Mouse (Mus musculus): ENCODE measurements around the gene Tmprss12. TPM values are rescaled to one million over a fixed set of nuclear protein-coding genes. Genes with fewer than 3 reads are reported as not detected.
"Not testable (repeated sequence)": the region's sequence is repeated elsewhere in the genome, so short reads cannot be mapped to it uniquely, and the experiment has no call there.

Gene Tmprss12
- polyA plus RNA-seq, 1 experiment from 2014 or later = not detected

DNA sequence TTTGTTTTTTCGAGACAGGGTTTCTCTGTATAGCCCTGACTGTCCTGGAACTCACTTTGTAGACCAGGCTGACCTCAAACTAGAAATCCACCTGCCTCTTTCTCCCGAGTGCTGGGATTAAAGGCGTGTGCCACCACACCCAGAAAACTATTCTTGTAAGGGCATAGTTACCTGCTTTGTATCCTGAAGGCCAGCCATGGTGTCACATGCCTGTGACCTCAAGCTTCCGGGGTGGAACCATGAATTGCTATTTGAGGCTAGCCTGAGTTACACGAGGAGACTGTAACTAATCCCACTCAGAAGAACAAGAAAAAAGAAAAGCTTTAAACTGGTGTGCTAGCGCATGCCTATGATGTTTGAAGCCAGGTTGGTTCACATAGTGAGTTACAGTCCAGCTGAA lies 24.3 kb upstream of the Tmprss12 start:
- Histone ChIP-seq H3K4me2 (replicated peaks; ENCODE audit: low read depth, low read length) (no peak overlapping the region), H3K27ac (ENCODE audit: low read length) (no peak overlapping the region), H3K27me3 (ENCODE audit: insufficient read depth, low read length) (no peaks in the 10 kb centered on the region), H3K9ac (replicated peaks; ENCODE audit: low read length) (no peak overlapping the region), H3K4me1 (ENCODE audit: insufficient read depth, low read length) (no peaks in the 10 kb centered on the region), H3K36me3 (ENCODE audit: insufficient read depth, low read length) (peaks cover 66% of the 10 kb centered on the region), H3K9me3 (ENCODE audit: low read length) (no peaks in the 10 kb centered on the region), H3K4me3 (ENCODE audit: low read length) (no peak overlapping the region)
- no peak for ATAC-seq (ENCODE audit: low FRiP score, low TSS enrichment)
- 85% methylated on average over 6 of the region's 6 CpGs for WGBS

DNA sequence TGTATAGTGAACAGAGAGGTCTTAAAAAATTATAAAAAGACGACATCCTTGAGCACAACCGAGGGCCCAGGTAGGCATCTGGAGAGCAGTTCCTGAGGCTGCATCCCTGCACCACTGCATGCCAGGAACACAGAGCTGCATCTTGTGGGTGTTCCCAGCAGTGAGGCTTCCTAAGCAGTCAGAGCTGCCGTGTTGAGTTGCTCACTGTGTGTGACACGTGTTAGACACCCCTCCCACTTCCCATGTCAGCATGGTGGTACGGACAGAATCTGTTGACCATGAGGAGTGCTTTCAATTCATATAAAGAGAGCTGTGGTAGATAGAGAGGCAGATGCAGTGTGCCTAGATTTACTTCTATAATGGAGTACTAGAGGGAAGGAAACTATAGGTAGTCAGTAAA lies 23.3 kb upstream of the Tmprss12 start:
- Histone ChIP-seq H3K9ac (replicated peaks; ENCODE audit: low read length) (no peak overlapping the region), H3K36me3 (ENCODE audit: insufficient read depth, low read length) (peaks cover 61% of the 10 kb centered on the region), H3K27ac (ENCODE audit: low read length) (no peak overlapping the region), H3K4me1 (ENCODE audit: insufficient read depth, low read length) (no peaks in the 10 kb centered on the region), H3K9me3 (ENCODE audit: low read length) (no peaks in the 10 kb centered on the region), H3K27me3 (ENCODE audit: insufficient read depth, low read length) (no peaks in the 10 kb centered on the region), H3K4me2 (replicated peaks; ENCODE audit: low read depth, low read length) (no peak overlapping the region), H3K4me3 (ENCODE audit: low read length) (no peak overlapping the region)
- 90% methylated on average over 5 of the region's 5 CpGs for WGBS
- ATAC-seq (ENCODE audit: low FRiP score, low TSS enrichment) = no peak

DNA sequence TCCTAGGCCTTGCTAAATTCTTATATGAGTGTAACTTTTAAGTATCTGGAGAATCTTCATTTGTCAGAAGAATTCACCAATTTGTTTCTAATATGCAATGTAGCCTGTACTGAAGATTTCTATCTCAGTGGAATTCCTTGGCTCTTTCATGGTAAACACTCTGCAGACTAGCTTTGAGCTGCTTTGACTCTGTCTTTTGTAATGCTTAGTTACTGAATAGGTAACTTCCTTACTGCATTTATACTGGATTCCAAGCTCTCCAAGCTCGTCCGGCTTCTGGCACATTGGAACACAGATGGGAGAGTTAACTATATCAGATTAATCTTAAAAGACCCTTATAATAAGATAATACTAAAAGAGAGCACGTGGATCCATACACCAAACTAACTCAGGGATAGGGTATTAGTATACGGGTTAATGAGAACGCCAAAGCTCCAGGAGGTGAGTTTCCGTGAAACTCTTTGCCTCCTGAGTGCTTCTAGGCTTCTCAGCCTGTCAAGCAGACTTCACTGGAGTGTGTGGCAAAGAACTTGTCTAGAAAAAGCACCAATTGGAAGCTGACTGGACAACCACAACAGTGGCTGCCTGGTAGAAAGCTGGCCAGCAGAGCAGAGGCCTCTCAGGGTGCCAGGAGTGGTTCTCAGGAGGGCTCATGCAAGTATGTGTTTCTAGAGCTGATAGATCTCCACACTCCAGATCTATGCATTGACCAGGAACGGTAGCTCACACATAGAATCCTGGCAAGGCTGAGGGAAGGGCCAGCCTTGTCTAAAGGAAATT lies 21.8 kb upstream of the Tmprss12 start:
- no peaks in the 10 kb centered on the region for H3K4me1 ChIP-seq (ENCODE audit: insufficient read depth, low read length)
- H3K27ac ChIP-seq (ENCODE audit: low read length) = no peak overlapping the region
- no peak overlapping the region for H3K9ac ChIP-seq (replicated peaks; ENCODE audit: low read length)
- peaks cover 51% of the 10 kb centered on the region for H3K36me3 ChIP-seq (ENCODE audit: insufficient read depth, low read length)
- WGBS = 96% methylated on average over 7 of the region's 7 CpGs
- no peaks in the 10 kb centered on the region for H3K9me3 ChIP-seq (ENCODE audit: low read length)
- H3K4me2 ChIP-seq (replicated peaks; ENCODE audit: low read depth, low read length) = no peak overlapping the region
- ATAC-seq (ENCODE audit: low FRiP score, low TSS enrichment) = no peak
- no peak overlapping the region for H3K4me3 ChIP-seq (ENCODE audit: low read length)
- no peaks in the 10 kb centered on the region for H3K27me3 ChIP-seq (ENCODE audit: insufficient read depth, low read length)

DNA sequence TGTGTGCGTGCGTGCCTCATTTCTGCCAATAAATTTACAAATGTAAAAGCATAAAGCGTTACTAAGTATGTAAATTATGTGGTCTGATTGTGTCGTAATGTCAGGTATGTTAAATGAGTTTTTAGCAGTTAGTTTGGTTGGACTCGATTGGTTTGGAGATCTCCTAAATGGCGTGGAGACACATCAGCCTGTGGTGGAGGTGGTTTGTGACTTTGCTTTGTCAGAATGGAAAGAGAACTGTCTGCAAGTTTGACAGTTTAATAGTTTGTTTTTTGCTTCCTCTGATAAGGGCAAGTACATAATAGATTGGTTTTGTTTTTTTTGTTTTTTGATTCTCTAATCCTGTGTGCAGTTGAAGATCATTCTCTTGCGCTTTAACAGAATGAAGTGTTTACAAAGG lies 20.3 kb upstream of the Tmprss12 start:
- not testable (repeated sequence) for H3K4me1 ChIP-seq (ENCODE audit: insufficient read depth, low read length); H3K27me3 ChIP-seq (ENCODE audit: insufficient read depth, low read length); H3K4me2 ChIP-seq (replicated peaks; ENCODE audit: low read depth, low read length); H3K27ac ChIP-seq (ENCODE audit: low read length); H3K4me3 ChIP-seq (ENCODE audit: low read length); H3K9ac ChIP-seq (replicated peaks; ENCODE audit: low read length); ATAC-seq (ENCODE audit: low FRiP score, low TSS enrichment); H3K9me3 ChIP-seq (ENCODE audit: low read length)
- WGBS = 91% methylated on average over 7 of the region's 7 CpGs
- H3K36me3 ChIP-seq (ENCODE audit: insufficient read depth, low read length) = peaks cover 36% of the 10 kb centered on the region

DNA sequence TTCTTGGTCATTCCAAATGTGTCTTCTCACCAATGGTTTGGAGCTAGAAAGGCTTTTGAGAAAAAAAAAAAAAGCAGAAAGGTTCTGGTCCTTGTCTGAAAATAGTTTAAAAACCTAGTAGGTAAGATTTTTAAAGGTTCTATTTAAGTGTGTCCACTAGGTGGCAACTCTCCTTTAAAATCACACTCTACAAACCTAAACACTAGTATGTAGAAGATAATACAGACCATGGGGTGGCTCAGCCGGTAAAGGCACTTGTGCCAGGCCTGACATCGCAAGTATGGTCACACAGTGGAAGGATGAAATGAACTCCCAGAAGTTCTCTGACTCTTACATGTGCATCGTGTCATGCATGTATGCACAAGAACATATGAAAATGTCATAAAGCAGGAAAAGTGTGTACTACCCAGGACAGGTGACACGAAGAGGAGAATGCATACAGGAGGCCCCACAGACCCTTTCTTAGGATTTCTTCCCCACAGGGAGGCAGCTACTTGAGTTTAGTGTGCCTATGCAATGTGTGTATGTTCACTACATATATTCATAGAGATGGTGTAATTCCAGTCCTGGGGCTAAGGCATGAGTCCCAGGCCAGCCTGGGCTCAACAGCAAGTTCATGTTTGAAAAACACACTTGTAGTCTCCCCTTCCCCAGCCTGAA lies 17.3 kb upstream of the Tmprss12 start:
- Histone ChIP-seq H3K4me1 (ENCODE audit: insufficient read depth, low read length) (no peaks in the 10 kb centered on the region), H3K4me2 (replicated peaks; ENCODE audit: low read depth, low read length) (no peak overlapping the region), H3K27me3 (ENCODE audit: insufficient read depth, low read length) (no peaks in the 10 kb centered on the region), H3K9ac (replicated peaks; ENCODE audit: low read length) (no peak overlapping the region), H3K27ac (ENCODE audit: low read length) (no peak overlapping the region), H3K4me3 (ENCODE audit: low read length) (no peak overlapping the region), H3K36me3 (ENCODE audit: insufficient read depth, low read length) (peaks cover 11% of the 10 kb centered on the region), H3K9me3 (ENCODE audit: low read length) (no peaks in the 10 kb centered on the region)
- ATAC-seq (ENCODE audit: low FRiP score, low TSS enrichment) = no peak
- 25% methylated on average over 4 of the region's 4 CpGs for WGBS

DNA sequence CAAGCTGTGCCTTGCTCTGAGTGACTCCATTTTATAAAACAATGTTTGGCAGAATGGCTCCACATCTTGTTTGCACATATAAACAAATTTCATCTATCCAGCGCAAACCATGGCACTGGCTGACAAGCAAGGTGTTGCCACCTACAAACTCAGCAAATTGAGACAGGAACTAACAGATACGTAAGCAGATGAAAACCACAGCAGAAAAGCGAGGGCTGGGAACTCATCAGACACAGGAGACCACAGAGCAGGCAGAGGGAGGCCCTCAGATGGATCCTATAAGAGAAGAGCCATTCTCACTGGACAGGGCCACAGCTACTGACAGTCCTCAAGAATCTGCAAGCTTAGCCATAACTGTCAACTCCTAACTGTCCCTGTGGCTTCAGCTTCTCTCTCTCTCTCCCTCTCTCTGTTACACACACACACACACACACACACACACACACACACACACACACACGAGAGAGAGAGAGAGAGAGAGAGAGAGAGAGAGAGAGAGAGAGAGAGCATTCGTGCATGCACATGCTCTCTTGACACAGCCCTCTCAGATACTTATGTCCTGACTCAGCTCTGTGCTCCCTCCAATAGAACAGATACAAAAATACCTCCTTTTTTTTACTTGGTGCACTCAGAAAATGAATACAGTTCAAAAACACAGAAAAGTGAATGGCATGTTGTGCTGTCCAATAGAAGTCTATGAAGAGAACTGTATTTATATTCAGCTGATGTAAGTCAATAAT lies 14.9 kb upstream of the Tmprss12 start:
- no peak overlapping the region for H3K27ac ChIP-seq (ENCODE audit: low read length)
- no peaks in the 10 kb centered on the region for H3K4me1 ChIP-seq (ENCODE audit: insufficient read depth, low read length)
- no peak overlapping the region for H3K4me2 ChIP-seq (replicated peaks; ENCODE audit: low read depth, low read length)
- no peaks in the 10 kb centered on the region for H3K27me3 ChIP-seq (ENCODE audit: insufficient read depth, low read length)
- no peak overlapping the region for H3K9ac ChIP-seq (replicated peaks; ENCODE audit: low read length)
- H3K4me3 ChIP-seq (ENCODE audit: low read length) = no peak overlapping the region
- H3K9me3 ChIP-seq (ENCODE audit: low read length) = no peaks in the 10 kb centered on the region
- WGBS = 84% methylated on average over 4 of the region's 5 CpGs
- no peak for ATAC-seq (ENCODE audit: low FRiP score, low TSS enrichment)
- H3K36me3 ChIP-seq (ENCODE audit: insufficient read depth, low read length) = 0 out of 2 replicates have a peak, but pooled peaks cover 6% of the 10 kb centered on the region

DNA sequence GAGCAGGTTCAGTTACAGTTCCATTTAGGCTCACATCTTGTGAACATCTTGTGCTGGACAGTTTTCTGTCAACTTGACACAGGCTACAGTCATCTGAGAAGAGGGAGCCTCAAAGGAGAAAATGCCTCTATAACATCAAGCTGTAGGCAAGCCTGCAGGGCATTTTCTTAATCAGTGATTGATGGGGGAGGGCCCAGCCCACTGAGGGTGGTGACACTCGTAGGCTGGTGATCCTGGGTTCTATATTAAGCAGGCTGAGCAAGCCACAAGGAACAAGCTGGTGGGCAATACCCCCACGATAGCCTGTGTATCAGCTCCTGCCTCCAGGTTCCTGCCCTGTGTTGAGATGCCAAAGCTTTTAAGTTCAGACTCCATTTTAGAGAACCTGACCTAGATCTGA lies 11.7 kb upstream of the Tmprss12 start:
- Histone ChIP-seq H3K4me3 (ENCODE audit: low read length) (no peak overlapping the region), H3K9ac (replicated peaks; ENCODE audit: low read length) (no peak overlapping the region), H3K9me3 (ENCODE audit: low read length) (peaks cover 3% of the 10 kb centered on the region; the same call in 1 of the 2 replicates), H3K4me1 (ENCODE audit: insufficient read depth, low read length) (no peaks in the 10 kb centered on the region), H3K27me3 (ENCODE audit: insufficient read depth, low read length) (no peaks in the 10 kb centered on the region), H3K36me3 (ENCODE audit: insufficient read depth, low read length) (no peaks in the 10 kb centered on the region), H3K4me2 (replicated peaks; ENCODE audit: low read depth, low read length) (no peak overlapping the region), H3K27ac (ENCODE audit: low read length) (no peak overlapping the region)
- 79% methylated on average over 2 of the region's 2 CpGs for WGBS
- no peak for ATAC-seq (ENCODE audit: low FRiP score, low TSS enrichment)

DNA sequence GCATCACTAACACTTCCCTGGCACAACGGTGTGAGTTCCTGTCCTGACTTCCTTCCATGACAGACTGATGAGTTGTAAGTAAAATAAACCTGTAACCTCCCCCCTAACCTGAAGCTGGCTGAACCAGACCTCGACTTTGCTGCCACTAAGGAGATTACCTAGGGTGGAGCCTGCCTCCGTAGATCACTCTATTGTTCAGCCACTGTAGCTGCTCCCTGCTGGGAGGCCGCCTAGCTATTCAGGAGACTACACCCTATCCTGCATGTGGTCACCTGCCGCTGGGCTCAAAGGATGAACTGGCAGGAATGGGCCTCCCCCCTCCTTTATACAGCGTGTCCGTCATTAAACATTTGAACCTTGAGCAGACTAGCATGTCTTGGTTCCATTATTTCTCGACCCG lies 10.9 kb upstream of the Tmprss12 start:
- Histone ChIP-seq H3K4me1 (ENCODE audit: insufficient read depth, low read length) (no peaks in the 10 kb centered on the region), H3K4me2 (replicated peaks; ENCODE audit: low read depth, low read length) (no peak overlapping the region), H3K36me3 (ENCODE audit: insufficient read depth, low read length) (no peaks in the 10 kb centered on the region), H3K9me3 (ENCODE audit: low read length) (peaks cover 3% of the 10 kb centered on the region; the same call in 1 of the 2 replicates), H3K27me3 (ENCODE audit: insufficient read depth, low read length) (no peaks in the 10 kb centered on the region), H3K9ac (replicated peaks; ENCODE audit: low read length) (no peak overlapping the region), H3K27ac (ENCODE audit: low read length) (no peak overlapping the region), H3K4me3 (ENCODE audit: low read length) (no peak overlapping the region)
- WGBS = 30% methylated on average over 9 of the region's 9 CpGs
- ATAC-seq (ENCODE audit: low FRiP score, low TSS enrichment) = no peak

DNA sequence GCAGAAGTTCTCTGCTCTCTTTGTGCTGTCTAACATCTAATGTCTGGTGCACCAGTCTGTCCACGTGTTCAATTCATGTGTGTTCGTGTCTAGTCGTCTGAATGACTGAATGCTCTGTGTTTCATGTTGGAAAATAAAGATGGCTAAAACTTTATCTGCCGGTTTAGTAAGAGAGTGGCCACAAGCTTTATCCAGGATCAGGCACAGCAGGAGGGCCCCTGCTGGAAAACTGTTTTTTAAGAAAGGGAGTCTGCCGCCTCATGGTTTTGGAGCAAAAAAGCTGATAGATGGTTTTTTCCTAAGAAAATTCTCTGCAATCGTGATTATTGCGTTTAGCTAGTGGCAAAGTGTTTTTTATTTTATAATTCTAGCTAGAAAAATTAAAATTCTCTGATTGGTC lies 10.0 kb upstream of the Tmprss12 start:
- not testable (repeated sequence) for H3K9me3 ChIP-seq (ENCODE audit: low read length); ATAC-seq (ENCODE audit: low FRiP score, low TSS enrichment); H3K36me3 ChIP-seq (ENCODE audit: insufficient read depth, low read length); H3K9ac ChIP-seq (replicated peaks; ENCODE audit: low read length); H3K4me1 ChIP-seq (ENCODE audit: insufficient read depth, low read length); H3K4me3 ChIP-seq (ENCODE audit: low read length); H3K27me3 ChIP-seq (ENCODE audit: insufficient read depth, low read length); H3K27ac ChIP-seq (ENCODE audit: low read length); H3K4me2 ChIP-seq (replicated peaks; ENCODE audit: low read depth, low read length)
- 46% methylated on average over 7 of the region's 7 CpGs for whole genome bisulfite sequencing

DNA sequence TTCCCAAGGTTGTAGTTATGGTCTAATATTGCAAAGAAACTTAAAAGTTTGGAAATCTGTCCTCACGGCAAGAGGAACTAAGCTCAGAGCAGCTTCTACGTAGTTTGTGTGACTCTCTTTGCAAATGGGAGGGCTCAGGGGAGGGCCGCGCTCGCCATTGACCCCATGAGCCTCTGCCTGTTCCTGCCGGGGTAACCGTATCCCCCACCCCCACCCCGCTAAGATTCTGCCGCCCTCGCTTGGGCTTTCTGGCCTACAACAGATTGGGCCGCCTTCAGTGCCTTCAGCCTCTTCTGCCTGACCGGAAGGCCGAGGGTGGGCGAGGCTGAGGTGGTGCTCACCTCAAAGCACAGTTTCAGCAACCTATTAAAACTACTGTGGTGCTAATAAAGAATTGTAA lies 9.2 kb upstream of the Tmprss12 start:
- H3K4me1 ChIP-seq (ENCODE audit: insufficient read depth, low read length) = no peaks in the 10 kb centered on the region
- H3K9ac ChIP-seq (replicated peaks; ENCODE audit: low read length) = no peak overlapping the region
- no peak for ATAC-seq (ENCODE audit: low FRiP score, low TSS enrichment)
- 75% methylated on average over 14 of the region's 14 CpGs for WGBS
- no peak overlapping the region for H3K27ac ChIP-seq (ENCODE audit: low read length)
- H3K27me3 ChIP-seq (ENCODE audit: insufficient read depth, low read length) = no peaks in the 10 kb centered on the region
- no peaks in the 10 kb centered on the region for H3K36me3 ChIP-seq (ENCODE audit: insufficient read depth, low read length)
- no peak overlapping the region for H3K4me3 ChIP-seq (ENCODE audit: low read length)
- peaks cover 3% of the 10 kb centered on the region; the same call in 1 of the 2 replicates for H3K9me3 ChIP-seq (ENCODE audit: low read length)
- H3K4me2 ChIP-seq (replicated peaks; ENCODE audit: low read depth, low read length) = no peak overlapping the region
